Mouse (Mus musculus): ENCODE data around the gene Hoxc10. TPM values are rescaled to one million over a fixed set of nuclear protein-coding genes. Genes with fewer than 3 reads are reported as not detected.

The Hoxc10 gene
- total RNA-seq, 2 experiments from 2014 or later: 70.5 to 75.2 TPM

- intact Hi-C loops (cut with DNase I): no loop called here
- DNase-seq: peak; percentile 61
These were observed 15.0 kb downstream of the Hoxc10 start for GRCm38 (mm10) chr15:102981379-102982288.

- intact Hi-C loops (cut with DNase I): no loop called here
- no peak for DNase-seq
These were observed 17.1 kb downstream of the Hoxc10 start for GRCm38 (mm10) chr15:102983716-102984115.

- DNase-seq: no peak
- intact Hi-C loops (cut with DNase I): no loop called here
These were observed 17.9 kb downstream of the Hoxc10 start for GRCm38 (mm10) chr15:102984521-102984920.

DNA sequence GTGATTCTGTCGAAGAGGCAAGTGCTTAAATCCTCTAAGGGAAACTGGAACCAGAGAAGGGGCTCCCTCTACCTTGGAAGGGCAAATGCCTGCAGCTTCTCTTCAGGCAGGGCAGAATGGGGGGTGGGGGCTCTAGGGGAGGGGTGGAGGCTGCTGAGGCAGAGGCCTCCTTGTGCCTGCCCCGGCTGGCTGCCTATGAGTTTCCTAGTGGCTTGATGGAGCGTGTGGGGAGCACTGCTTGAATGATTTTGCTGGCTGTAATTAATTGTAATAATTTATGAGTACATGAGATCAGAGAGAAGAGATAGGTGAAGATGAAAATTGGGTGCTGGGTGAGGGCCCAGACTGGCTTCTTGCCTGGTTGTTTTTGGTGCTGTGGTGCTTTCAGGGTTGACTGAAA, 18.3 kb downstream of the Hoxc10 start:
- intact Hi-C loops (cut with DNase I): no loop called here
- DNase-seq: no peak

DNA sequence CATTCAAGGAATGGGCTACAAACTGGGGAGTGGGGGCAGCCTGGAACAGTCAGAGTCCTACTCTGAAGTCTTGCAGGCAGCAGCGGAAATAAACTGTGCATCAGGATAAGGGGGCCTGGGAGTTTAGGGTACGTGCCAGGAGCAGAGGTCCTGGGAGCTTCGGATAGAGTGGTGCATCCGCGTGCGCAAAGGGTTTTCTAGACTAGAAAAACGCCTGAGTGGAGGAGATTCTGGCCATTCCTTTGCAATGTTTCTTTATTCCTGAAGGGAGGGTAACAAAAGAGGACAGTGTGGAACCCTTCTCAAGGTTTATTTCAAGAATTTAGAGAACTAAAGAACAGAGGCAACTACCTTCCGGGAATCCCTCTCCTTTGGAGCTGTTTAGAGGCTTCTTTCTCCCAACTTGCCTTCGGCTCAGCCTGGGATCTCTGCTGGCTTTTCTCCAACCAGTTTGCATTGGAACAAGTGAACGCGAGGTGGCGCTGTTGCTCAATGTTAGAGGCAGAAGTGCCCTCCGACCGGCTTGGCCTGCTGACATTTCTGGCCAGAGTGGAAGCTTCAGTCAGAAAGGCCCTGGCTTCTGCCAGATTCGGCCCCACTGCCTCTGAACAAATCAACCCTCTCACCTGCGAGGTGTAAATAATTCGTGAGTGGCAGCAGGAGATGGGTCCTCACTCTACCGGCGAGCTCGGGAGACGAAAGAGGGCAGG, 20.7 kb downstream of the Hoxc10 start:
- intact Hi-C loops (cut with DNase I): loop anchor here (2.0 kb wide), 2 partner anchors 136 to 186 kb away; no protein-coding TSS in a partner anchor
- DNase-seq: peak; percentile 91 to 96

DNA sequence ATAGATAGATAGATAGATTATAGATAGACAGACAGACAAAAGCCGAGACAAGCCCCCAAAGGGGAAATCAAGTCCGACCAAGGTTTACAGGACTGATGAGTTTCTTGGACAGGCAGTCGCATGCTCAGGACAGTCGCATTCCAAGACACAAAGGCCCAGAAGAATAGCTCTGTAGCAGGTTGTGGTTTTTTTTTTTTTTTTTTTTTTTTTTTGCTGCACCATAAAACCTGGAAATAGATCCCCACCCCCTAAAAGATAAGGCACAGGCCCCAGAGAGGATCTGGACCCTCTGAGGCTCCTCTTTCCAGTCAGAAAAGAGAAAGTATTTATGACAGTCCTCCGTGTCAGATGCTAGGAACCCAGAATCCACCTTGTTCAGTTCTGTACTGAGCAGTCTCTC, 21.5 kb downstream of the Hoxc10 start:
- intact Hi-C loops (cut with DNase I): no loop called here
- no peak for DNase-seq

DNA sequence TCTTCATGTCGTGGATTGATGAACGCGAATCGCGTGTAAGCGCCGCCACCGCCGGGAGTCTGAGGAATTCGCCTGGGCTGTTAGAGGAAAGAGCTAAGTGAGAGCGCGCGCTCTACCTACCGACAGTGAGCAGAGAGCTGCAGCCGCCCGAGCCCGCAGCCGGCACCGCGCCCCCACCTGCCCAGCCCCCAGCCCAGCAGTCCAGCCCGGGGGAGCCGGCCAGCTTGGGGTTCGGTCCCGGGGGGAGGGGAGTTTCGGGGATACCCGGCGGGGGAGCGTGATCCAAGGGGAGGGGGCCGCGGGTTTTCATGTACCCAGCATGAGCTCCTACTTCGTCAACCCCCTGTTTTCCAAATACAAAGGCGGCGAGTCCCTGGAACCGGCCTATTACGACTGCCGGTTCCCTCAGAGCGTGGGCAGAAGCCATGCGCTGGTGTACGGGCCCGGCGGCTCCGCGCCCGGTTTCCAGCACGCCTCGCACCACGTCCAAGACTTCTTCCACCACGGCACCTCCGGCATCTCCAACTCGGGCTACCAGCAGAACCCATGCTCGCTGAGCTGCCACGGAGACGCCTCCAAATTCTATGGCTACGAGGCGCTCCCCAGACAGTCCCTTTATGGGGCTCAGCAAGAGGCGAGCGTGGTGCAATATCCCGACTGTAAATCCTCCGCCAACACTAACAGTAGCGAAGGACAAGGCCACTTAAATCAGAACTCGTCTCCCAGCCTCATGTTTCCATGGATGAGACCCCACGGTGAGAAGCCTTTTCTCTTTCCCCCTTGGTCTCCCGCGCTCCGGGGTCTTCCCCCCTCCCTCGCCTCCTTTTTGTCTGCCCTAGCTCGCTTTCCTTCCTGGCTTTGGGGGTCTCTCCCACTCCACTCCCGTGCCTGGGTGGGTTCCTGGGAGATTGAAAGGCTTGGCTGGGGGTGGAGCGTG, 24.1 kb downstream of the Hoxc10 start, which contains the start of gene Hoxc8:
Gene Hoxc8, plus strand, starts transcription at position 147 of the 937 bp plus-strand sequence.
- DNase-seq: no peak
- intact Hi-C loops (cut with DNase I): no loop called here

- intact Hi-C loops (cut with DNase I): no loop called here
- DNase-seq: no peak
These were observed 25.2 kb downstream of the Hoxc10 start for GRCm38 (mm10) chr15:102991782-102992181.

GRCm38 (mm10) chr15:102992206-102992605, 25.6 kb downstream of the Hoxc10 start:
- no peak for DNase-seq
- intact Hi-C loops (cut with DNase I): no loop called here

GRCm38 (mm10) chr15:102992863-102993262, 26.3 kb downstream of the Hoxc10 start:
- intact Hi-C loops (cut with DNase I): no loop called here
- DNase-seq: no peak

- intact Hi-C loops (cut with DNase I): no loop called here
- no peak for DNase-seq
These were observed 30.0 kb downstream of the Hoxc10 start for GRCm38 (mm10) chr15:102996548-102996947.

GRCm38 (mm10) chr15:102997431-102997830, 30.8 kb downstream of the Hoxc10 start:
- intact Hi-C loops (cut with DNase I): no loop called here

DNA sequence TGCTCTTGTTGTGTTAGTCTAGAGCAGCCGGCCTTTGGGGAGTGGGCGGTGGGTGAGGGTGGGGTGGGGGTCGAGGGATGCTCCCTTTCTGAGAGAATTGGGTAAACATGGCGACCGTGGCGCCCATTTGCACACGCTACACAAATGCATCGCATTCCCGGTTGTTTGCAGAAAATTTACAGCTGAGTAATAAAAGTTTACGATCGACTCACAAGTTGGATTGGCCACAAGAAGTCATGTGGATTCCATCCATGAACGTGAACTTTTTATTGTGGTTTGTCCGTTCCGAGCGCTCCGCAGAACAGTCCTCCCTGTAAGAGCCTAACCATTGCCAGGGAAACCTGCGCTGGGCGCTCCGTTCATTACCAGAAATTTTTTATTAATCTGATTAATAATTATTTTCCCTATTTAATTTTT, 31.4 kb downstream of the Hoxc10 start, which contains the start of gene Hoxc6:
Gene Hoxc6, plus strand, starts transcription at position 319 of the 417 bp plus-strand sequence.
- intact Hi-C loops (cut with DNase I): no loop called here

More at GRCm38 (mm10) chr15:102997431-102997830, 30.8 kb downstream of the Hoxc10 start:
- no peak for DNase-seq

DNA sequence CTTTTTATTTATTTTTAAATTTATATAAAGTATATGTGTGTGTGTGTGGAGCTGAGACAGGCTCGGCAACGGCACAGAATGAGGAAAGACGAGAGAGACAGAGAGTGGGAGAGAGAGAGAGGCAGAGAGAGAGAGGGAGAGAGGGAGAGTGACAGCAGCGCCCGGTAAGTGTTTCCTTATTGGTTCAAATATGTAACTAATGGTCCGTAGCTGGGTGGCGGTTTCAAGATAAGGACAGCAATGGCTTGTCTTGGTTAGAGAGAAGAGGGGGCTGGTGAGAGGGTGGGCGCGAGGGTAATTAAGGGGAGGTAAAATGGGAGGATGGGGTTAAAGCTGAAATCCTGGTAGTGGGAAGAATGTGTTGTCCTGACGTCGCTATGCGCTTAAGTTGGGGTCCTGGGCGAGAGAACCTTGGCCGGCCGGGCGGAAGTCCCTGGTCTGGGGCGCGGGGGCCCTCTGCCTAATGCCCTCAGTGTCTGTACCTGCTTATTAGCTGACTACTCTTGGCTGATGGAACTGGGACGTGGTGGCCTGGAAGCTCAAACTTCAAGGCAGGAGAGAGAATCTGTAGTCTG, 32.1 kb downstream of the Hoxc10 start:
- intact Hi-C loops (cut with DNase I): no loop called here

More for the DNA sequence above, 31.4 kb downstream of the Hoxc10 start, which contains the start of gene Hoxc6:
- DNase-seq: no peak

DNA sequence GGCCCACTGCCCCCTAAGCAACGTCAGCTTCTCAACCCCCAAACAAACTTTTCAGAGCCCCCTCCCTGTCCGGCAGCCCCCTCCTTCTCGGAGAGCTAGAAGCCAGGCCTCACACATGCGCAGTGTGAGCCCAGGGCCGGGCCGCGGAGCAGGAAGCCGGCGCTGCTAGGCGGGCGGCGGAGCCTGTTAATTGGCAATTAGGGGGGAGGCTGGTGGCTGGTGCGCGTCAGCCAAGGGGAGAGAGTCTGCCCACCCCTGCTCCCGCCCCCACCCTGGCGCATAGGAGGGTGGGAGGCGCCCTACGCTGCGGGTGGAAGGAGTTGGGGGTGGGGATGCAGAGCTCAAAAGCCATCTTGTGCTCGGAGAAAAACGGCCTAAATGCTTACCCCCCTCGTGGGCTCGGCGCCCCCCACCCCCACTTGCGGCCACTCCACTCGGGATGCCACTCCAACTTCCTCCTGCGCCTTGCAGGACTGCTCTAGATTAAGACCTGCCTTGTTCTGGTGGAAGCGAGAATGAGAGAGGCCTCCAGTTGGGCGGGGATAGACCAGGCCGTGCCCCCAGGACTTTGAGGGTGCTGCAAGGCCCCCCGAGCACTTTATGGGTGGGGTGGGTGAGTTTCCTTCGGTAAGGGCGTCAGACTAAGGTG, 32.7 kb downstream of the Hoxc10 start:
- intact Hi-C loops (cut with DNase I): no loop called here
- DNase-seq: peak; percentile 84 to 86

More for the DNA sequence above, 32.1 kb downstream of the Hoxc10 start:
- no peak for DNase-seq

- intact Hi-C loops (cut with DNase I): no loop called here
- DNase-seq: peak in 1 of 2 experiments; percentile 42
These were observed 33.4 kb downstream of the Hoxc10 start for GRCm38 (mm10) chr15:102999955-103000354.

GRCm38 (mm10) chr15:103000501-103000901, 33.9 kb downstream of the Hoxc10 start:
- DNase-seq: peak in 1 of 2 experiments; percentile 59
- intact Hi-C loops (cut with DNase I): no loop called here

DNA sequence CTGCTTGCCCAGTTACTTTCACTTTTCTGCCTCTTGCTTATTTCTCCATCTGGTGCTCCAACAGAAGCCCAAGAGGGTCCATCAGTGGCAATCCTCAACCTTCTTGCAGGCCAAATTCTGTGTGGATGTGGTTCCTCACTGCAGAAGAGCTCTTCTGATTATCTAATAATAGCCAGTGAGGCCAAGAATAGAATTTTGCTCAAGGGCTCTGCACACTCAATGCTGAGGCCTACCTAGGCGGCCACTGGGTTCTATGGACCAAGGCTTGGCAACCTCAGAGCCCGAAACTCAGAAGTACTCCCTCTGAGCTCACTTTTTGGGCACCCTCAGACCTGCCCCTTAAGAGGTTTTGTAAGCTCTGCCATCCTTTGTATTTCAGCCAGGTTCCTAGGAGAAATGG, 34.8 kb downstream of the Hoxc10 start:
- DNase-seq: no peak
- intact Hi-C loops (cut with DNase I): no loop called here

- peak in 1 of 2 experiments; percentile 44 for DNase-seq
These were observed 35.6 kb downstream of the Hoxc10 start for GRCm38 (mm10) chr15:103002156-103002555.

More at GRCm38 (mm10) chr15:103002156-103002555, 35.6 kb downstream of the Hoxc10 start:
- intact Hi-C loops (cut with DNase I): no loop called here
